Mouse (Mus musculus) left cerebral cortex, adult 18-20 months (tissue): ENCODE measurements around the gene Prf1. TPM values are rescaled to one million over a fixed set of nuclear protein-coding genes. Genes with fewer than 3 reads are reported as not detected.

Source experiments
- DNase-seq, 2 experiments: peaks; one replicate each; pipeline ENCODE4 v3.0.0; 2021 to 2022; ENCODE audit warnings: low spot score in 2 of 2, mixed read lengths in 1 of 2
- total RNA-seq, 2 experiments: library from RNA; stranded (reverse); gene quantifications; 2 replicates each; pipeline ENCODE4 v1.2.3; 2021

The Prf1 gene
- total RNA-seq, 2 experiments from 2014 or later, result not detected

- no peak for DNase-seq
These were observed 11.4 kb upstream of the Prf1 start for GRCm38 (mm10) chr10:61286246-61286645.

GRCm38 (mm10) chr10:61290016-61290415, 7.6 kb upstream of the Prf1 start:
- no peak for DNase-seq

- DNase-seq, result no peak
These were observed 7.2 kb upstream of the Prf1 start for GRCm38 (mm10) chr10:61290479-61290878.

- peak; percentile 4 to 21 for DNase-seq
These were observed 3.4 kb upstream of the Prf1 start for GRCm38 (mm10) chr10:61294242-61294641.

GRCm38 (mm10) chr10:61296713-61297445, 754 bp upstream of the Prf1 start:
- DNase-seq, result no peak

GRCm38 (mm10) chr10:61300996-61301395, 3.4 kb downstream of the Prf1 start:
- no peak for DNase-seq

- no peak for DNase-seq
These were observed 6.4 kb downstream of the Prf1 start for GRCm38 (mm10) chr10:61304046-61304445.

GRCm38 (mm10) chr10:61305928-61306590, 8.4 kb downstream of the Prf1 start:
- no peak for DNase-seq

- DNase-seq, result no peak
These were observed 11.2 kb downstream of the Prf1 start for GRCm38 (mm10) chr10:61308706-61309320.

GRCm38 (mm10) chr10:61312159-61312558, 14.5 kb downstream of the Prf1 start:
- no peak for DNase-seq

- DNase-seq, result no peak
These were observed 15.1 kb downstream of the Prf1 start for GRCm38 (mm10) chr10:61312754-61313153.

GRCm38 (mm10) chr10:61313750-61314149, 16.1 kb downstream of the Prf1 start:
- DNase-seq, result no peak

GRCm38 (mm10) chr10:61315324-61315880, 17.8 kb downstream of the Prf1 start:
- no peak for DNase-seq

GRCm38 (mm10) chr10:61318527-61318926, 20.9 kb downstream of the Prf1 start:
- DNase-seq, result no peak

GRCm38 (mm10) chr10:61324717-61325116, 27.1 kb downstream of the Prf1 start:
- no peak for DNase-seq

- no peak for DNase-seq
These were observed 28.2 kb downstream of the Prf1 start for GRCm38 (mm10) chr10:61325782-61326328.

GRCm38 (mm10) chr10:61327545-61327944, 29.9 kb downstream of the Prf1 start:
- DNase-seq, result no peak

GRCm38 (mm10) chr10:61328927-61329326, 31.3 kb downstream of the Prf1 start:
- DNase-seq, result no peak

- DNase-seq, result peak; percentile 79 to 80
These were observed 33.4 kb downstream of the Prf1 start for GRCm38 (mm10) chr10:61331046-61331445.

GRCm38 (mm10) chr10:61334545-61334944, 36.9 kb downstream of the Prf1 start:
- DNase-seq, result no peak

GRCm38 (mm10) chr10:61336137-61336536, 38.5 kb downstream of the Prf1 start:
- DNase-seq, result peak; percentile 76 to 88

- DNase-seq, result no peak
These were observed 39.0 kb downstream of the Prf1 start for GRCm38 (mm10) chr10:61336592-61336991.
